Mouse (Mus musculus): ENCODE measurements around the gene Scyl2. TPM values are rescaled to one million over a fixed set of nuclear protein-coding genes. Genes with fewer than 3 reads are reported as not detected.
A peak's percentile ranks its signal among the peaks of the same experiment; 100 is the strongest.
"Not testable (repeated sequence)": the region's sequence is repeated elsewhere in the genome, so short reads cannot be mapped to it uniquely, and the experiment has no call there.

The Scyl2 gene
- total RNA-seq, 2 experiments from 2014 or later: 17.1 to 17.7 TPM

GRCm38 (mm10) chr10:89679448-89679847, 6.6 kb downstream of the Scyl2 start:
- DNase-seq: no peak

- DNase-seq: no peak
These were observed 8.0 kb downstream of the Scyl2 start for GRCm38 (mm10) chr10:89678054-89678453.

GRCm38 (mm10) chr10:89676609-89677008, 9.5 kb downstream of the Scyl2 start:
- no peak for DNase-seq

GRCm38 (mm10) chr10:89670371-89670770, 15.7 kb downstream of the Scyl2 start:
- DNase-seq: not testable (repeated sequence)

DNA sequence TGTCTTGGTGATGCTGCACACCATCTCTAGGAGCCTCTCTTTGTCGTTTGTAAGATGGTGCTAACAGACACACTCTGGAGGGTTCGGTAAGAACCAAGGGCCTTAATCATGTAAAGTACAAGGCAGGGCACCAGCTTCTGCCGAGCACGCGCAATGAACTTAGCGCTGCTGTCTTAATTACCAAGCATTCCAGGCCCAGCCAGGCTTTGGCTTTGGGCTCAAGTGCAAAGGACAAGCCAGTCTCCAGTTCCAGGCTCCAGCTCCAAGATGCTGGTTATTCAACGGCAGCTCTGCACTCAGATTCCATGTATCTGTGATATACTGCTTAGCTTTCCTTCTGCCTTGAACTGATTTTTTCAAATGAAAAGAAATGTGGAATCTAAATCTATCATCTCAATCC, 18.5 kb downstream of the Scyl2 start:
- DNase-seq: no peak

DNA sequence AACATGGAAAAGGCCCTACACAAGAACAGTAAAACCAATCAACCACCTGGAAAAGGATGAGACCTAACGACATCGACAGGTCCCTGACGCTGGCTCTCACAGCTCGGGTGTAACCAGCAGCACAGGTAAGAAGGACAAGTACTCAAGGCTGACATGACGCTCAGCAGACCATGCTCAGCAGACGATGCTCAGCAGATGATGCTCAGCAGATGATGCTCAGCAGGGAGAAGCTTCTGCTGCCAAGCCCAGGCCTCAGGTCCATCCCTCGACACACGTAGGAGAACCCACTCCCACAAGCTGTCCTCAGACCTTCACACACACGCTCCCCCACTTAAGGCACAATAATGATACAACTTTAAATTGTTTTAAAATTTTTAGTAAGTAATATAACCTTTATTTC, 20.4 kb downstream of the Scyl2 start:
- no peak for DNase-seq

- DNase-seq: no peak
These were observed 21.0 kb downstream of the Scyl2 start for GRCm38 (mm10) chr10:89664977-89665645.

- DNase-seq: peak; percentile 44 to 46
These were observed 29.7 kb downstream of the Scyl2 start for GRCm38 (mm10) chr10:89656366-89656765.

DNA sequence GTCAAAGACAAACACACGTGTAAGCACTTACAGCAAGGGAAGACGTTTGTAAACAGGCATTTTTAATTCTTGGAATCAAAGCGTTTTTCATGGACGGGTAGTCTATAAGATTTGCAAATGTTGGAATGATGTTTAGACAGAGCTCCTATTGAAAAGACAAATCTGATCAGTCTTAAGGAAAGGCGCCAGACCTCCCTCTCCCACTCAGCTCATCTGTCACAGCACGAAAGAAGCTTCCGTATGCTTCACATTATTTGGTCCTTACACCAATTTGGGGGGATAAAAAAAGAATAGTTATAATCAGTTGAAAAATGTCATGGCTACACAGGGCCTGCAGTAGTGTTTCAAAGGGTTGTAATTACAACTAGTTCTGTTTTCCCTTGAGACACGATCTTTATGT, 33.2 kb downstream of the Scyl2 start:
- DNase-seq: no peak

GRCm38 (mm10) chr10:89651691-89652090, 34.4 kb downstream of the Scyl2 start:
- DNase-seq: no peak

GRCm38 (mm10) chr10:89646918-89647317, 39.2 kb downstream of the Scyl2 start:
- DNase-seq: no peak

- DNase-seq: no peak
These were observed 49.1 kb downstream of the Scyl2 start for GRCm38 (mm10) chr10:89637001-89637400.

- DNase-seq: peak in 1 of 2 experiments; percentile 13
These were observed 51.1 kb downstream of the Scyl2 start for GRCm38 (mm10) chr10:89635018-89635417.

DNA sequence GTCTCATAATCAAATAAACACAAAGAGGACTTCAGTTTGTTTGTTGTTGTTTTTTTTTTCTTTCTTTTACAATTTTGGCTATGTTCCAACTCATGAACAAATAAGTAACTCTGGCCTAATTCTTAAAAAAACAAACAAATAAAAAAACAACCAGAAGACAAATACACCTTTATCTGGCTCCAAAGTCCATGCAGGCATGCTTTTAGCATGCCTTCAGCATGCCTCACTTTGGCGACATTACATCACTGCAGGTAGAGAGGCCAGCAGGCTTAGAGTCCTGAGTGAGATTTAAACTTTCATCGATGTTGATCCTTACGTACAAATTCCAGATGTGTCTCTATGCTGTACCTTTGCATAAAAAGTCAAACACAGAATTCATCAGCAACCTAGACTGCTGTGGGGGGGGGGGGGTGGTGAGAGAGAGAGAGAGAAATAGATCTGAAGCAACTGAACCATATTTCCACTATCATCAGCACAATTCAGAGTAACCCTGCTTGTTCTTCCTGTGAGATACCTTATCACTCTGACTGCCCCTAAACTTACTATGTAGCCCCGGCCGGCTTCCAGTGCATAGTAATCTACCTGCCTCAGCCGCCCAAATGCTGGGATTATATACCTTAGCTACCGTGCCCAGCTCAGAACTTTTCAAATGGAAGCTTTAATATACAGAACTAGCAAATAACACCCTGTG, 52.2 kb downstream of the Scyl2 start:
- no peak for DNase-seq

- peak; percentile 30 to 52 for DNase-seq
These were observed 53.0 kb downstream of the Scyl2 start for GRCm38 (mm10) chr10:89633121-89633520.

GRCm38 (mm10) chr10:89631831-89632230, 54.3 kb downstream of the Scyl2 start:
- DNase-seq: no peak

GRCm38 (mm10) chr10:89630564-89630963, 55.5 kb downstream of the Scyl2 start:
- no peak for DNase-seq

GRCm38 (mm10) chr10:89630052-89630451, 56.0 kb downstream of the Scyl2 start:
- DNase-seq: peak; percentile 45 to 77

GRCm38 (mm10) chr10:89626714-89627113, 59.4 kb downstream of the Scyl2 start:
- DNase-seq: no peak

DNA sequence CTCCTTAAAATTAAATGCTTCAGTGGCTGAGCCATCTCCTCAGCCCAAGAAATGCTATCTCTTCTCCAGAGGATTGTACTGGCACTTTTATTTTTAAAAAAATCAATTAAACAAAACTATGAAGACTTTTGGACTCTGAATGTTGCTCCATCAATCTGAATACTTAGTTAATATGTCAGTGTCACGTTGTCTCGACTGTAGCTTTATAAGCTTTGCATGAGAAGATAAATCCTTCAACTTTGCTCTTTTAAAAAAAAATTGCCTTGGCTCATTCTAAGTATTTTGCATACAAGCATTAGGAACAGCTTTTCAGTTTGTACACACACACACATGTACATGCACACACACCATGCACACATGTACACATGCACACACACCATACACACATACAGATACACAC, 61.9 kb downstream of the Scyl2 start:
- no peak for DNase-seq

- no peak for DNase-seq
These were observed 65.0 kb downstream of the Scyl2 start, which contains the start of gene Slc17a8 for GRCm38 (mm10) chr10:89621129-89621528. Slc17a8 (minus strand) TSS chr10:89621253.

GRCm38 (mm10) chr10:89599311-89599710, 86.8 kb downstream of the Scyl2 start:
- DNase-seq: peak; percentile 5 to 30

DNA sequence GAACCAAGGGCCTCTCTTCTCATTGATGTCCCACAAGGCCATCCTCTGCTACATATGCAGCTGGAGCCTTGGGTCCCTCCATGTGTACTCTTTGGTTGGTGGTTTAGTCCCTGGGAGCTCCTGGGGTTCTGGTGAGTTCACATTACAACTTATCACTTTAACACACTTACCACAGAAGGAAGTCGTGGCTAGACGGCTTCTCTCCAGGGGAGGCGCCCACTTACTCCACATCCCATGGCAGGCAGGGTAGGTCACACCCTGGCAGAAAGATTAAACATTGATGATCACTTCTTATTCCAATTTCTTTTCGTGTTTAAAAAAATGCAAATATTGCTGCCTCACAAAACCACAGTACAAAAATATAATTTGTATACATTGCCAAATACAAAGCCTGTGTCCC, 88.8 kb downstream of the Scyl2 start:
- no peak for DNase-seq

DNA sequence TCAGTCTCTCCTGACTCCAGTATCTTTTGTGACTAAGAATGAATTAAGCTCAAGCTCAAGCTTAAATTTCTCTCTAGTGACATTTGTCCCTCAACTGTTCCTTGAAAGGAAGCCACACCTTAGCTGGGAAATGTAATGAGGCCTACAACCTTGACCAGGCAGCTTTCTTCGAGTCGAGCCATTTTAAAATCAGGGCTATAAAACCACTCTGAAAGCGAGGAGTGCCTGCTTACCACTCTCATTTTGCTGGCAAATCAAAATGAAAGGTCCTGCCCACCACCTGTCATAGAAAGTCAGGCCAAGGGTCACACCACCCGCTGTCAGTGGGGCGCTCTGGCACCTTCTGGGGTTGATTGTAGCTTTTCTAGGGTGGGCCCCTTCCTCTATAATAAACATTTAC, 90.2 kb downstream of the Scyl2 start:
- DNase-seq: no peak
